Mouse (Mus musculus) gastrocnemius, postnatal 14 days (tissue): ENCODE data around the gene Klhl11. TPM values are rescaled to one million over a fixed set of nuclear protein-coding genes. Genes with fewer than 3 reads are reported as not detected.

Experiments used
- DNase-seq: peaks from one replicate; pipeline ENCODE4 v3.0.0; 2021; ENCODE audit warnings: mixed read lengths
- intact Hi-C: fragments of 180-260 bp; cut with DNase I; formaldehyde crosslinking; loops from one replicate; pipeline ENCODE4 v1.15.1; 2025; ENCODE audit warnings: low total_unique reads
- microRNA-seq, 2 experiments: library from miRNA; unstranded; fragments of <30 nt; microRNA quantifications; one replicate each; pipeline ENCODE4 v1.2.0; 2021
- total RNA-seq, 2 experiments: library from RNA; stranded (reverse); gene quantifications; 2 replicates each; pipeline ENCODE4 v1.2.3; 2021

Klhl11 gene
- total RNA-seq, 2 experiments from 2014 or later, result 6.5 to 6.9 TPM

DNA sequence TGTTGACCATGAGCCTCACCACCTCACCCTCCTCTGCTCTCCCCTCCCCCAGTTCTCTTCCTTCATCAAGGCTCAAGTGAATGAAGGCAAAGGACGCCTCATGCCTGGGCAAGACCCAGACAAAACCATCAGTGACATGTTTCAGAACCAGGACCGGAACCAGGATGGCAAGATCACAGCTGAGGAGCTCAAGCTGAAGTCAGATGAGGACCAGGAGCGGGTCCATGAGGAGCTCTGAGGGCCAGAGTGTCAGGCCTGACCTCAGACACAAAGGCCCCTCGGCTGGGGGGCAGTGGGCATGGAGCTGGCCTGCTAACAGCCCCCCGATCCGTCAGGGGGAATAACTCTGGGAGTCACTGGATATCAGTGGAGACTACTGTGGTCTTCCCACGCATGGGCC is 48.7 kb downstream of the Klhl11 start:
- intact Hi-C loops, result loop anchor here (2.0 to 10.0 kb wide), 2 partner anchors 49 to 131 kb away; partner anchors contain the start of gene Klhl11
- DNase-seq, result no peak

DNA sequence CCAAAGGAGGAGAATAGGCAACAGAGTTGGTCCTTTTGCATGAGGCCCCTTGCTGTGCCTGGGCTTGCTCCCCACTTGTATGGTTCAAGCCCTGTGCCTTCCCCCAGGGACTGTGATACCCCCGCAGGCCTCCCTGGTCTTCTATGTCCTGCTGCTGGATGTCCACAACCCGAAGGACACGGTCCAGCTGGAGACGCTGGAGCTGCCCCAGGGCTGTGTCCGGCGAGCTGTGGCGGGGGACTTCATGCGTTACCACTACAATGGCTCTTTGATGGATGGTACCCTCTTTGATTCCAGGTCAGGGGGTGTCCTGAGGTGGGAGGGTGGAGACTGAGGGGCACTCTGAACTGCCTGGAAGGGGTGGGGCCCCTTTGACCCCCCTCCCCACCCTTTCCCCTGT is 51.0 kb downstream of the Klhl11 start:
- DNase-seq, result no peak
- intact Hi-C loops, result loop anchor here (10.0 kb wide), 1 partner anchor 133 kb away; no protein-coding TSS in a partner anchor

DNA sequence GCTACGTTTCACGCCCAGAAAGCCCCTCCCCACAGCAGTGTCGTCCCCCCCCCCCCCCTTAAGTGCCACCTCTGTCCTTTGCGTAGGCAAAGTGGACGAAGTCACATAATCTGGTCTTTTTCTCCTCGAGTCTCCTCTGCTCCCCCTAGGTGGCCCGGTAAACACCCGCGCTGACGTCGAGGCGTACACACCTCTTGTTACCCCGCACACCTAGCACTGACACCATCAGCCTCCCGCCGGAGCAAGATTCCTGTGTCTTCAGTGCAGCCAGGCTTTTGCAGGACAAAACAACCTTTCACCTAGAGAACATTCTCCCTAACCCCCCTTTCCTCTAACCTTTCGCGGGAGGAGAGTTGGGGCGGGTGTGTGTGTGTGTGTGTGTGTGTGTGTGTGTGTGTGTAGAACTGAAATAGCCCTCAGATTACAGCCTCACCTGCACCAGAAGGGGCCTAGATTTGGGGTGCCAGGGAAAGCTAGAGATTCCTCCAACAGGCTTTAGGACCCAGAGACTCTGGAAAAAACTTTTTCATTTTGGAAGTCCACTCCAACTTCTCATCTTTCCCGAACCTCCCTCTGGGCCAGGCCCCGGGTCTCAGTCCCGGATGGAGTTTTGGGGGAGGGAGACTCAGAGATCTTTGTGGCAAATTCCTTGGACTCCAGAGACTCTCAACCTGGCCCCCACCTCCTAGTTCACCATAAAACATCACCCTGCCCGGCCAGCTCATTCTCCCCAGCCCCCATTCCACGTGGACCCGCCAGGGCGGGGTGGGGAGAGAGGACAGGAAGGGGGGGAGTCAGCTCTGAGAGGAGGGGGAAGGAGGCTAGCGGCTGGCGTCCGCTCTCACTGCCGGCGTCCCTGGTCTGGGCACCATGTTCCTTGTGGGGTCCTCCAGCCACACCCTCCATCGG is 57.4 kb downstream of the Klhl11 start, which contains the start of gene Fkbp10:
Gene Fkbp10, plus strand, starts transcription at position 784 of the 909 bp plus-strand sequence.
- DNase-seq, result peak; percentile 83
- intact Hi-C loops, result no loop called here

DNA sequence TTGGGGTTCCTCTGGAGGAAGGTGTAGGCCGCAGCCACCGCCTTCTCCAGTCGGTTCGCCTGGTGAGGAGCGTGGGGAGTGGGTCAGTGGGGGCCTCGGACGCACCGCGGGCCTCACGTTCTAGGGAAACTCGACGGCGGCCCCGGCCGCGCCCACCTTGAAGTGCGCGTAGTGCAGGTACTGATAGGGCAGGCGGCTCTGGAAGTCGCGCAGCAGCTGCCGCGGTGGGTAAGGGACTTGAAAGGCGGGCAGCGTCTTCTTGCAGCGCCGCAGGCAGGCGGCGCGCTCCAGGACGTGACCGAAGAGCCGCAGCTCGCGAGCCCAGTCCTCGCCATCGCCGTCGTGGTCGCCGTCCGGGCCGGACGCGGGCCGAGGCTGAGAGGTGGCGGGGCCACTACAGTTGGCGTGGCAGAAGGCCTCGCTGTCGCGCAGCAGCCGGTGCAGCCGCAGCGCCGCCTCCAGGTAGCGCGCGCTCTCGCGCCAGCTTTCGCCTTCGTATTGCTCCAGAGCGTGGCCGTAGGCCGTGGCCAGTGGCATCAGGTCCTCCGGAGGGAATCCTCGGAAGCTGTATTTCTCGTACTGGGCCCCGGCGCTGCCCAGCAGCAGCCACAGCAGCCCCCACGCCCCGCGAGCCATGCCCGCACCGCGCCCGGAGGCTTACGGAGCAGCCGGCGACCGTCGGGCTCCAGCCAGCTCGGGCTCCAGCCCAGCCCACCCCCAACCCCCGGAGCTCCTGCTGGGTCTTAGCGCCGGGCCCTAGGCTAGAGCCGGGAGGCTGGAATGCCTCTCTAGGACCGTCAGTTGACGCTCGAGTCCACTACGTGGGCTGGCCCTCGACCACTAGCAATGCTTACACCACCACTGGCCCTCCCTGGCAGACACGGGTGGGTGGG is 58.3 kb downstream of the Klhl11 start, which contains the start of gene P3h4:
Gene P3h4, minus strand, starts transcription at position 816 of the 893 bp plus-strand sequence.
- intact Hi-C loops, result no loop called here
- DNase-seq, result peak; percentile 90

DNA sequence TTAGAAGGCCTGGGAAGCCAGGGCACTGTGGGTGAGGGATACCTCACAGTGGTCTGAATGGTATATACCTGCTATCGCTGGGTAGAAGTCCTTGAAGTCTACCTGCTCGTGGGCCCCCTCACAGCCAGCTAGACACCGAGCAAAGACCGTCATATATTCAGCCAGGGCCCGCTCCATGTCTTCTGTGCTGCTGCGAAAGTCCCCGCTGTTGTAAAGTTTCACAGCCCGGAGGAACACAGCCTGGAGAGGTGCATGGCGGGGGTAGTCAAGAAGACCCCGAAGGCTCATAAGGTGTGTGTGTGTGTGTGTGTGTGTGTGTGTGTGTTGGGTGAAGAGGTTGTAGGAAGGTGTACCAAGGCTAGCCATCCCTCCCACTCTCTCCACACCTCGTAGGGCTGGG is 59.0 kb downstream of the Klhl11 start:
- intact Hi-C loops, result no loop called here
- no peak for DNase-seq

Small RNAs within 50 kb of the gene (microRNA-seq; reads per million reads assigned to microRNA genes)
- 0 reads per million in 2 experiments for gene Gm27374
- 0 reads per million in 2 experiments for gene Mir7116

Other genes starting within 250 kb of the Klhl11 start
- not detected for gene Krt16, start 223.8 kb downstream of the Klhl11 start, total RNA-seq
- not detected for gene Krt17, start 211.7 kb downstream of the Klhl11 start, total RNA-seq
- gene Krt42, start 202.9 kb downstream of the Klhl11 start, total RNA-seq, result not detected
- gene Eif1, start 152.9 kb downstream of the Klhl11 start, total RNA-seq, result 100 to 1,000 TPM; 781 to 791 TPM
- not detected for gene Gast, start 138.3 kb downstream of the Klhl11 start, total RNA-seq
- under 1 TPM; 0.66 to 0.82 TPM for gene Hap1, start 116.6 kb downstream of the Klhl11 start, total RNA-seq
- 10 to 100 TPM; 88.5 to 89.4 TPM for gene Jup, start 75.0 kb downstream of the Klhl11 start, total RNA-seq
- 10 to 100 TPM; 10.9 to 12.0 TPM for gene P3h4, start 57.9 kb downstream of the Klhl11 start, total RNA-seq
- gene Fkbp10, start 57.0 kb downstream of the Klhl11 start, total RNA-seq, result 10 to 100 TPM; 26.1 to 31.3 TPM
- gene Nt5c3b, start 30.9 kb downstream of the Klhl11 start, total RNA-seq, result 10 to 100 TPM; 13.2 to 13.3 TPM
- gene Klhl10, start 30.8 kb downstream of the Klhl11 start, total RNA-seq, result under 1 TPM; 0.33 to 0.43 TPM
- gene Acly, start 55.3 kb upstream of the Klhl11 start, total RNA-seq, result 10 to 100 TPM; 16.4 to 19.9 TPM
- under 1 TPM; 0.14 to 0.16 TPM for gene Ttc25, start 72.9 kb upstream of the Klhl11 start, total RNA-seq
- gene Cnp, start 102.2 kb upstream of the Klhl11 start, total RNA-seq, result 10 to 100 TPM; 10.7 to 32.2 TPM
- gene Nkiras2, start 146.5 kb upstream of the Klhl11 start, total RNA-seq, result 10 to 100 TPM; 21.2 to 23.4 TPM
- gene Dnajc7, start 147.4 kb upstream of the Klhl11 start, total RNA-seq, result 100 to 1,000 TPM; 143 to 179 TPM
- 1 to 10 TPM in 1 of 2 experiments, under 1 TPM in 1; 0.62 to 1.5 TPM for gene Zfp385c, start 219.7 kb upstream of the Klhl11 start, total RNA-seq
- under 1 TPM; 0.35 to 0.39 TPM for gene Dhx58, start 231.5 kb upstream of the Klhl11 start, total RNA-seq
- gene Kat2a, start 239.7 kb upstream of the Klhl11 start, total RNA-seq, result 10 to 100 TPM; 11.2 to 12.5 TPM
- gene Hspb9, start 241.1 kb upstream of the Klhl11 start, total RNA-seq, result not detected